Mouse (Mus musculus): ENCODE data around the gene Tlcd1. TPM values are rescaled to one million over a fixed set of nuclear protein-coding genes. Genes with fewer than 3 reads are reported as not detected.

Tlcd1 gene
- polyA plus RNA-seq, 1 experiment from 2014 or later, result 16.1 TPM

GRCm38 (mm10) chr11:78156156-78156699 is 20.3 kb upstream of the Tlcd1 start:
- H3K9ac ChIP-seq (ENCODE audit: low read depth, low read length), result no peak overlapping the region
- no peaks in the 10 kb centered on the region for H3K9me3 ChIP-seq (replicated peaks; ENCODE audit: control insufficient read depth, low read length)
- no peak overlapping the region for H3K4me2 ChIP-seq
- peaks cover 39% of the 10 kb centered on the region for H3K36me3 ChIP-seq (ENCODE audit: control insufficient read depth, insufficient read depth, low read length)
- H3K4me1 ChIP-seq (ENCODE audit: control insufficient read depth, insufficient read depth, low read length), result no peaks in the 10 kb centered on the region; the same call in 1 of the 2 replicates
- no peaks in the 10 kb centered on the region for H3K27me3 ChIP-seq (ENCODE audit: control insufficient read depth, insufficient read depth, low read length)
- H3K4me3 ChIP-seq (ENCODE audit: low read depth, low read length), result no peak overlapping the region
- ATAC-seq (replicated peaks; ENCODE audit: insufficient number of reproducible peaks, low FRiP score, low TSS enrichment), result no peak
- no peak overlapping the region for H3K27ac ChIP-seq (ENCODE audit: low read depth, low read length)
- 81% methylated on average over 6 of the region's 6 CpGs for WGBS (ENCODE audit: insufficient replicate concordance)

GRCm38 (mm10) chr11:78159096-78159495 is 17.4 kb upstream of the Tlcd1 start:
- Histone ChIP-seq H3K36me3 (ENCODE audit: control insufficient read depth, insufficient read depth, low read length) (peaks cover 40% of the 10 kb centered on the region), H3K4me1 (ENCODE audit: control insufficient read depth, insufficient read depth, low read length) (peaks cover 22% of the 10 kb centered on the region), H3K4me3 (ENCODE audit: low read depth, low read length) (no peak overlapping the region), H3K9me3 (replicated peaks; ENCODE audit: control insufficient read depth, low read length) (no peaks in the 10 kb centered on the region), H3K9ac (ENCODE audit: low read depth, low read length) (no peak overlapping the region), H3K27me3 (ENCODE audit: control insufficient read depth, insufficient read depth, low read length) (no peaks in the 10 kb centered on the region), H3K4me2 (no peak overlapping the region), H3K27ac (ENCODE audit: low read depth, low read length) (no peak overlapping the region)
- peak; percentile 20; the same call in 1 of the 2 replicates for ATAC-seq (replicated peaks; ENCODE audit: insufficient number of reproducible peaks, low FRiP score, low TSS enrichment)
- WGBS (ENCODE audit: insufficient replicate concordance), result 26% methylated on average over 2 of the region's 2 CpGs

DNA sequence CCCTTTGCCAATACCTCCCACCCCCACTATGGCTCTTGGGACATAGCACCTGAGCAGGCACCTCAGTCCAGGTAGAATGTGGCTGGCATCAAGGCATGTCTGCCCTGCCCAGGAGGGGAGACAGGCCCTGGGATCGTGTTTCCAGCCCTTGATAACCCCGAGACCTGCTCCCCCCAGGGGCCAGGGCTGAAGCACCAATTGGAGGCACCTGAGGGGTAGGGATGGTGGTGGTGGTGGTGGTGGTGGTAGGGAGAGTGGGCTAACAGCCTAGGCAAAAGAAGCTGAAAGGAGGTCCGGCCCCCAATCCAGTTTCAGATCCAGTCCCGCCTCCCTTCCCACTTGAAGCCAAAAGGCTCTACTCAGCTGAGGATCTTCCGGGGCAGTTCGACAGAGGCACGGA is 17.0 kb upstream of the Tlcd1 start:
- H3K4me2 ChIP-seq, result no peak overlapping the region

DNA sequence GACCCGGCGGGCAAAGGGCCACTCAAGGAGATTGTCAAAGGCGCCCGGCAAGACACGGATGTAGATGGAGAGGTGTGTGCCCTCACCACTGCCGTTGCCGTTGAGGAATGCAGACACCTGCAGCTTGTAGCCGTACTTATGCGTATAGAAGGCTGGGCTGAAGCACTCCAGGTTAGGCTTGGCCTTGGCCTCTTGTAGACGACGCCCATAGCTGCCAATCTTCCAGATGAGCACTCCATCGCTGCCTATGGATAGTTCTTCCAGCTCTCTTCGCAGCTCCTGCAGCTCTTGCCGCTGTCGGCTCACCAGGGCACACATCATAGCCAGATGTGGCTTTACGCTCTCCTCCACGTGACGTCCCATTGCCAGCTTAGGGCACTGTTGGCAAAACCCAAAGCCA is 16.3 kb upstream of the Tlcd1 start:
- peaks cover 37% of the 10 kb centered on the region for H3K36me3 ChIP-seq (ENCODE audit: control insufficient read depth, insufficient read depth, low read length)
- no peaks in the 10 kb centered on the region for H3K9me3 ChIP-seq (replicated peaks; ENCODE audit: control insufficient read depth, low read length)
- no peak for ATAC-seq (replicated peaks; ENCODE audit: insufficient number of reproducible peaks, low FRiP score, low TSS enrichment)
- 83% methylated on average over 18 of the region's 18 CpGs for WGBS (ENCODE audit: insufficient replicate concordance)
- no peak overlapping the region for H3K4me3 ChIP-seq (ENCODE audit: low read depth, low read length)
- no peaks in the 10 kb centered on the region for H3K27me3 ChIP-seq (ENCODE audit: control insufficient read depth, insufficient read depth, low read length)
- H3K9ac ChIP-seq (ENCODE audit: low read depth, low read length), result no peak overlapping the region
- H3K4me1 ChIP-seq (ENCODE audit: control insufficient read depth, insufficient read depth, low read length), result peaks cover 24% of the 10 kb centered on the region
- H3K4me2 ChIP-seq, result no peak overlapping the region
- H3K27ac ChIP-seq (ENCODE audit: low read depth, low read length), result no peak overlapping the region

More for the DNA sequence above, 17.0 kb upstream of the Tlcd1 start:
- H3K27me3 ChIP-seq (ENCODE audit: control insufficient read depth, insufficient read depth, low read length), result no peaks in the 10 kb centered on the region
- 64% methylated on average over 7 of the region's 7 CpGs for WGBS (ENCODE audit: insufficient replicate concordance)
- no peak for ATAC-seq (replicated peaks; ENCODE audit: insufficient number of reproducible peaks, low FRiP score, low TSS enrichment)
- H3K9ac ChIP-seq (ENCODE audit: low read depth, low read length), result no peak overlapping the region
- no peak overlapping the region for H3K27ac ChIP-seq (ENCODE audit: low read depth, low read length)
- H3K9me3 ChIP-seq (replicated peaks; ENCODE audit: control insufficient read depth, low read length), result no peaks in the 10 kb centered on the region
- H3K4me3 ChIP-seq (ENCODE audit: low read depth, low read length), result no peak overlapping the region
- H3K4me1 ChIP-seq (ENCODE audit: control insufficient read depth, insufficient read depth, low read length), result peaks cover 24% of the 10 kb centered on the region
- H3K36me3 ChIP-seq (ENCODE audit: control insufficient read depth, insufficient read depth, low read length), result peaks cover 37% of the 10 kb centered on the region

DNA sequence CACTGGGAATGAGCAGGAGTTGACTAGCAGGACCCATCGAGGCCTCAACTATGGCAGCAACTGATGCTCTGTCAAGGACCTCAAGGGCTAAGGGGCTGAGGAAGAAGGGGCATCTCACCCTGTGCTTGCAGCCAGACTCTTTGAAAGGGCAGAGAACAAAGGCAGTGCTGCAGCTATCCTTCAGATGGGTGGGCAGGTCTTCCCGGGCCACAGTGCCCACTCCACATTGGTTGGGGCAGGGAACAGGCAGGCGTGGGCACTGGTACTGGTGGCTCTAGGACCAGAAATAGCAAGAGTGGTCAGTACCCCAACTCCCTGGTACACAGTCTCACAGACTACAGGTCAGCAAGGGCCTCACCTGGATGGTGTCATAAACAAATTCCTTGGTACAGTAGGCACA is 15.8 kb upstream of the Tlcd1 start:
- Histone ChIP-seq H3K36me3 (ENCODE audit: control insufficient read depth, insufficient read depth, low read length) (peaks cover 37% of the 10 kb centered on the region), H3K9me3 (replicated peaks; ENCODE audit: control insufficient read depth, low read length) (no peaks in the 10 kb centered on the region), H3K27me3 (ENCODE audit: control insufficient read depth, insufficient read depth, low read length) (no peaks in the 10 kb centered on the region), H3K9ac (ENCODE audit: low read depth, low read length) (no peak overlapping the region; the same call in 1 of the 2 replicates), H3K4me3 (ENCODE audit: low read depth, low read length) (no peak overlapping the region), H3K4me1 (ENCODE audit: control insufficient read depth, insufficient read depth, low read length) (peaks cover 24% of the 10 kb centered on the region), H3K27ac (ENCODE audit: low read depth, low read length) (no peak overlapping the region), H3K4me2 (no peak overlapping the region)
- WGBS (ENCODE audit: insufficient replicate concordance), result 93% methylated on average over 3 of the region's 3 CpGs
- no peak for ATAC-seq (replicated peaks; ENCODE audit: insufficient number of reproducible peaks, low FRiP score, low TSS enrichment)

DNA sequence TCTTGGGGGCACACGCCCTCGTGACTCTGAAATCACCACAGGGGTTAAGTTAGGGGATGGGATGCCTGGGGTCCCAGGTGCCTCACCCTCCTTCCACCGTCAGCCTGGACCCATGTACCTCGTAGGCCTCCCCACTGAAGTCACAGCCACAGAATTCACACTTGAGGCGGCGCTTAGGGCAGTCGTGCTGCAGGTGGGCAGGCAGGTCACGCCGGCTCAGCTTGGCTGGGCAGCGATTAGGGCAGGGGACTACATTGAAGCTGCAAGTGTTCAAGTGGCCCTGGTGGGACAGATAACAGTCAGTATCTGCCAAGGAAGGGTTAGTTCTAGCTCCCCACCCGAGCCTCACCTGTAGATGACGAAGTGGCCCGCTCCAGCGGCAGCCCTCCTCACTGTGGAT is 15.3 kb upstream of the Tlcd1 start:
- H3K9me3 ChIP-seq (replicated peaks; ENCODE audit: control insufficient read depth, low read length), result no peaks in the 10 kb centered on the region
- H3K4me3 ChIP-seq (ENCODE audit: low read depth, low read length), result no peak overlapping the region
- no peak overlapping the region for H3K9ac ChIP-seq (ENCODE audit: low read depth, low read length)
- 86% methylated on average over 14 of the region's 14 CpGs for WGBS (ENCODE audit: insufficient replicate concordance)
- H3K36me3 ChIP-seq (ENCODE audit: control insufficient read depth, insufficient read depth, low read length), result peaks cover 35% of the 10 kb centered on the region
- ATAC-seq (replicated peaks; ENCODE audit: insufficient number of reproducible peaks, low FRiP score, low TSS enrichment), result no peak
- H3K4me1 ChIP-seq (ENCODE audit: control insufficient read depth, insufficient read depth, low read length), result peaks cover 29% of the 10 kb centered on the region
- no peak overlapping the region for H3K4me2 ChIP-seq
- H3K27me3 ChIP-seq (ENCODE audit: control insufficient read depth, insufficient read depth, low read length), result no peaks in the 10 kb centered on the region
- H3K27ac ChIP-seq (ENCODE audit: low read depth, low read length), result no peak overlapping the region

- H3K9me3 ChIP-seq (replicated peaks; ENCODE audit: control insufficient read depth, low read length), result no peaks in the 10 kb centered on the region
- peak overlapping the region; percentile 96 for H3K4me2 ChIP-seq
- 0 out of 2 replicates have a peak overlapping the region, but pooled peaks have one; percentile 15 for H3K27ac ChIP-seq (ENCODE audit: low read depth, low read length)
- no peaks in the 10 kb centered on the region for H3K27me3 ChIP-seq (ENCODE audit: control insufficient read depth, insufficient read depth, low read length)
- 0 out of 2 replicates have a peak overlapping the region, but pooled peaks have one; percentile 2 for H3K4me3 ChIP-seq (ENCODE audit: low read depth, low read length)
- 65% methylated on average over 4 of the region's 4 CpGs for WGBS (ENCODE audit: insufficient replicate concordance)
- H3K9ac ChIP-seq (ENCODE audit: low read depth, low read length), result 0 out of 2 replicates have a peak overlapping the region, but pooled peaks have one; percentile 28
- peaks cover 33% of the 10 kb centered on the region for H3K36me3 ChIP-seq (ENCODE audit: control insufficient read depth, insufficient read depth, low read length)
- ATAC-seq (replicated peaks; ENCODE audit: insufficient number of reproducible peaks, low FRiP score, low TSS enrichment), result no peak
- H3K4me1 ChIP-seq (ENCODE audit: control insufficient read depth, insufficient read depth, low read length), result peaks cover 35% of the 10 kb centered on the region
These were observed 14.5 kb upstream of the Tlcd1 start for GRCm38 (mm10) chr11:78161968-78162367.

DNA sequence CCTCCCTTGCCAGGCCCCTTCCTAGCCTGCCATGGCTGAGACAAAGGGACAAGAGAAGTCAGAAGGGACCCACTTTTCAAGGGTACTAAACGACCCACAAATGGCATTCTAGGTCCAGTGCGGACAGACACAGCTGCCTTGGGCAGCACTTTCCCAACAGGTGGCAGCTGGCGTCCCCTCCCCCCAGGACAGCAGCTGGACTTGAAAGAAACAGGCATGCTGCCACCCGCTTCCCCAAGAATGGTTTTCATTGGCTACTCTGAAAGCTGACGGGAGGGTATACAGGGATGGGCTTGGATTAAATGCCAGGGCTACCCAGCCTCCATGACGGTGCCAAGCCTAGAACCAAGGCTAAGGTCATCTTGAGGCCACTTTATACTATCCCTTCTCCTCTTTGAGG is 14.0 kb upstream of the Tlcd1 start:
- Histone ChIP-seq H3K9ac (ENCODE audit: low read depth, low read length) (no peak overlapping the region), H3K27ac (ENCODE audit: low read depth, low read length) (0 out of 2 replicates have a peak overlapping the region, but pooled peaks have one; percentile 15), H3K4me3 (ENCODE audit: low read depth, low read length) (0 out of 2 replicates have a peak overlapping the region, but pooled peaks have one; percentile 3), H3K4me1 (ENCODE audit: control insufficient read depth, insufficient read depth, low read length) (peaks cover 35% of the 10 kb centered on the region), H3K27me3 (ENCODE audit: control insufficient read depth, insufficient read depth, low read length) (no peaks in the 10 kb centered on the region), H3K4me2 (peak overlapping the region; percentile 96), H3K36me3 (ENCODE audit: control insufficient read depth, insufficient read depth, low read length) (peaks cover 33% of the 10 kb centered on the region), H3K9me3 (replicated peaks; ENCODE audit: control insufficient read depth, low read length) (no peaks in the 10 kb centered on the region)
- ATAC-seq (replicated peaks; ENCODE audit: insufficient number of reproducible peaks, low FRiP score, low TSS enrichment), result no peak
- WGBS (ENCODE audit: insufficient replicate concordance), result 73% methylated on average over 6 of the region's 6 CpGs

DNA sequence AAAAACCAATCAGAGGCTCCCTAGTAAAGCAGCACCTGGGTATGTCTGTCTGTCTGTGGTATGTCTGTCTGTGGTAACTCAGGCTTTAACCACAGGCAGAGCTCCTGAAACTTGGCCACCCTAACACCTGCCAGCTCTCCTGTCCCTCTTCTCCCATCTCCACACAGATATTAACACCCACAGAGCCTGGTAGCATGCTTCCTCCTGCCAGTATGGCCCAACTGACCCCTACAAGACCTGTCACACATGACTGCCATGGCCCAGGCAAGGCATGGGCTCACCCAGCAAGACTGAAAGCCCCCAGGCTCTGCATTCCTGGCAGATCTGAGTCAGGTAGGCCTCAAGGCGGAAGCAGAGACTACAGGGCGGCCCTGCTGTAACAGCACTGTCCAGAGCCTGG is 13.5 kb upstream of the Tlcd1 start:
- Histone ChIP-seq H3K27ac (ENCODE audit: low read depth, low read length) (peak overlapping the region; percentile 97), H3K36me3 (ENCODE audit: control insufficient read depth, insufficient read depth, low read length) (peaks cover 30% of the 10 kb centered on the region), H3K4me2 (peak overlapping the region; percentile 96), H3K4me3 (ENCODE audit: low read depth, low read length) (peak overlapping the region; percentile 99), H3K27me3 (ENCODE audit: control insufficient read depth, insufficient read depth, low read length) (no peaks in the 10 kb centered on the region), H3K9ac (ENCODE audit: low read depth, low read length) (peak overlapping the region; percentile 98), H3K9me3 (replicated peaks; ENCODE audit: control insufficient read depth, low read length) (no peaks in the 10 kb centered on the region), H3K4me1 (ENCODE audit: control insufficient read depth, insufficient read depth, low read length) (peaks cover 35% of the 10 kb centered on the region)
- no peak for ATAC-seq (replicated peaks; ENCODE audit: insufficient number of reproducible peaks, low FRiP score, low TSS enrichment)
- WGBS (ENCODE audit: insufficient replicate concordance), result 72% methylated on average over 2 of the region's 2 CpGs

All from heart, embryonic 11.5 days (tissue).